Mouse (Mus musculus) midbrain, embryonic 15.5 days (tissue): Measurements from ENCODE around the gene Sp2. TPM values are rescaled to one million over a fixed set of nuclear protein-coding genes. Genes with fewer than 3 reads are reported as not detected.

Source experiments
- ATAC-seq: fragments of 200-750 bp; cut with Nextera tagmentation; replicated peaks from 2 replicates; pipeline ENCODE4 v1.8.0; 2017; ENCODE audit warnings: moderate TSS enrichment
- H3K27ac ChIP-seq: fragments of 300-500 bp; sonication (generic); 2 replicates; pipeline ENCODE4 v1.5.1; 2015; ENCODE audit warnings: mild to moderate bottlenecking, inconsistent platforms
- H3K27me3 ChIP-seq: fragments of 300-500 bp; sonication (generic); replicated peaks from 2 replicates; pipeline ENCODE4 v1.6.1; 2015; ENCODE audit warnings: inconsistent platforms
- H3K36me3 ChIP-seq: fragments of 300-500 bp; sonication (generic); replicated peaks from 2 replicates; pipeline ENCODE4 v1.6.1; 2015; ENCODE audit warnings: inconsistent platforms
- H3K4me1 ChIP-seq: fragments of 300-500 bp; sonication (generic); 2 replicates; pipeline ENCODE4 v1.6.1; 2015; ENCODE audit warnings: inconsistent platforms
- H3K4me2 ChIP-seq: fragments of 300-500 bp; sonication (generic); 2 replicates; pipeline ENCODE4 v1.6.1; 2015; ENCODE audit warnings: inconsistent platforms, mild to moderate bottlenecking, moderate library complexity
- H3K4me3 ChIP-seq: fragments of 300-500 bp; sonication (generic); 2 replicates; pipeline ENCODE4 v1.5.1; 2015; ENCODE audit warnings: mild to moderate bottlenecking, inconsistent platforms
- H3K9ac ChIP-seq: fragments of 300-500 bp; sonication (generic); 2 replicates; pipeline ENCODE4 v1.6.1; 2015; ENCODE audit warnings: mild to moderate bottlenecking, inconsistent platforms
- H3K9me3 ChIP-seq: fragments of 300-500 bp; sonication (generic); 2 replicates; pipeline ENCODE4 v1.6.1; 2016; ENCODE audit warnings: inconsistent platforms
- WGBS: fragments of 180-500 bp; shearing (Covaris S2); methylation state at CpG from one replicate; pipeline ENCODE4 v1.1.7; 2015; ENCODE audit warnings: mixed read lengths; 5-methylcytosine and 5-hydroxymethylcytosine counted together
- polyA plus RNA-seq: library from polyadenylated mRNA; unstranded; fragments of >200 nt; fragmentation: Nextera tagmentation; extraction: Ambion mirVana; gene quantifications from 2 replicates; pipeline ENCODE4 v1.2.1, GENCODE M21; 2015

Gene Sp2
- polyA plus RNA-seq, 1 experiment from 2014 or later, result 16.2 TPM

GRCm38 (mm10) chr11:97017696-97018582 is 35.2 kb upstream of the Sp2 start:
- peaks cover 78% of the 10 kb centered on the region for H3K27me3 ChIP-seq
- no peaks in the 10 kb centered on the region for H3K9me3 ChIP-seq
- H3K4me2 ChIP-seq, result peak overlapping the region; percentile 53
- H3K36me3 ChIP-seq, result no peaks in the 10 kb centered on the region
- under 1% methylated on average over 36 of the region's 36 CpGs for WGBS
- H3K9ac ChIP-seq, result no peak overlapping the region
- peaks cover 24% of the 10 kb centered on the region for H3K4me1 ChIP-seq
- no peak for ATAC-seq
- no peak overlapping the region for H3K27ac ChIP-seq
- H3K4me3 ChIP-seq, result peak overlapping the region; percentile 31; the same call in 1 of the 2 replicates

- no peak for ATAC-seq
- H3K9ac ChIP-seq, result no peak within 1 kb of the TSS
- peaks cover under 1% of the 10 kb centered on the region; the same call in 1 of the 2 replicates for H3K4me1 ChIP-seq
- WGBS, result 27% methylated on average over 8 of the region's 8 CpGs
- no peaks in the 10 kb centered on the region for H3K36me3 ChIP-seq
- no peak within 1 kb of the TSS for H3K4me3 ChIP-seq
- H3K27me3 ChIP-seq, result peaks cover 42% of the 10 kb centered on the region
- H3K27ac ChIP-seq, result no peak within 1 kb of the TSS
- H3K4me2 ChIP-seq, result no peak within 1 kb of the TSS
- no peaks in the 10 kb centered on the region for H3K9me3 ChIP-seq
These were observed 30.4 kb upstream of the Sp2 start, which contains the start of gene Sp6 for GRCm38 (mm10) chr11:97013121-97013670. TSS of gene Sp6 (plus strand) at chr11:97013394.

DNA sequence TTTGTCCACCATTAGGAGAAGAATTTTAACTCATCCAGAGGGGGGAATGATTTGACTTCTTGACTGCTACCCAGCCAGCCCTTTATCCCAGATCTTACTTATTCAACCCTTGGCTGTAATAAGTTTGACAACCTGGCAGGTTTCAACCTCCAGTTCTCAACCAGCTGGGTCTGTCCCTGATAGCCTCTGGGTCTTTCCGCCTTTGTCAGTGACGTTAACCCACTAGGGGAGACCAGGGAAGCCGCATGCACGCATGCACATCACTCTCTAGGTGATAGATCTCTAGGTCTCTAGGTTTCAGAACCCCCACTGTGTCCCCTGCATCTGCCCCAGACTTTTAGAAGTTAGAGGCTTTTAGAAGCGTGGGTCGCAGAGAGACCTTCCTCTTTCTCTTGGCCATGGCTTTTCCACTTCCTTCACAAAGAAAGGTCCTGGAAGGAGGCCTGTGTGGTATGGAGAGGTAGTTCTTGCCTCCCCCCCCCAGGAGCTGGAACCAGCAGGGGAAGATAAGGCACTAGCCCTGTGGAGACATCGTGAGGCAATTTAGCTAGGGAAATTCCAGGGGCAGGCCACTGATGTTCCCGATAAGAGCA is 26.5 kb upstream of the Sp2 start:
- Histone ChIP-seq H3K4me2 (no peak overlapping the region), H3K27ac (no peak overlapping the region), H3K4me1 (no peaks in the 10 kb centered on the region), H3K36me3 (no peaks in the 10 kb centered on the region), H3K9me3 (no peaks in the 10 kb centered on the region), H3K9ac (no peak overlapping the region), H3K4me3 (no peak overlapping the region), H3K27me3 (peaks cover 8% of the 10 kb centered on the region; the same call in 1 of the 2 replicates)
- WGBS, result 71% methylated on average over 8 of the region's 8 CpGs
- ATAC-seq, result no peak

DNA sequence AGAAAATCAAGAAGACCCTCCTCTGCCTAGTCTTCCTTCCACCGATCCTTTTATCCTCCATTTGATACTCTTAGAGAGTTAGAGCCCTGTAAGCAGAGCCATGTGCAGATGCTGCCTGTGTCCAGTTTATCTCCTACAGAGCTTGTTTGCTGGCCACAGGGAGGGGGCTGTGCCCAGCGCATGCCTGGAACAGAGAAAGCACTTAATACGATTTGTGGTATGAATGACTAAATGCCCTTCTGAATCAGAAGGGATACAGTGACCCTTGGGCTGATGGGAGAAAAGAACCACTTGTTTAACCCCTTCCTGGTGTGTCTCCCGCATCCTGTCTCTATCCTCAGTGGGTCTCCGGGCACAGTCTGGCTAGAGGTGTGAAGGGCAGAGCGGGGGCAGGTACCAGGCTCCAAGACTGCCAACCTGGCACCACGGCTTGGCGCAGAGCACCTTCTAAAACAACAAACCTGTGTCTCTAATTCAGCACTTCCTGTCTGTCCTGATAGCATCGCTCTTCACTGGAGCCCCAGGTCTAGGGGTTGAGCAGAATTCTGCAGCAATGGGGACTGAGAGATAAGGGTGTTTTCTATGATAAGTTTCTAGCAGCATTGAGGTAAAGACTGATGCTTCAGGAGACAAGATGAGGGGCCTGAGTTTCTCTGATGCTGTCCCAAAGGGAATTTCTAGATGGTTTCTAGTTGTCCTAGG is 24.5 kb upstream of the Sp2 start:
- H3K27ac ChIP-seq, result no peak overlapping the region
- WGBS, result 70% methylated on average over 9 of the region's 9 CpGs

GRCm38 (mm10) chr11:97003170-97003569 is 20.4 kb upstream of the Sp2 start:
- Histone ChIP-seq H3K4me3 (no peak overlapping the region), H3K9me3 (no peaks in the 10 kb centered on the region), H3K27me3 (no peaks in the 10 kb centered on the region), H3K4me2 (no peak overlapping the region), H3K27ac (no peak overlapping the region), H3K9ac (no peak overlapping the region), H3K4me1 (no peaks in the 10 kb centered on the region), H3K36me3 (no peaks in the 10 kb centered on the region)
- ATAC-seq, result no peak
- WGBS, result 37% methylated on average over 5 of the region's 5 CpGs

More for the DNA sequence above, 24.5 kb upstream of the Sp2 start:
- no peak overlapping the region for H3K4me2 ChIP-seq
- no peaks in the 10 kb centered on the region for H3K9me3 ChIP-seq
- H3K4me1 ChIP-seq, result no peaks in the 10 kb centered on the region
- H3K27me3 ChIP-seq, result peaks cover 8% of the 10 kb centered on the region; the same call in 1 of the 2 replicates
- H3K9ac ChIP-seq, result no peak overlapping the region
- H3K36me3 ChIP-seq, result no peaks in the 10 kb centered on the region
- no peak for ATAC-seq
- no peak overlapping the region for H3K4me3 ChIP-seq

DNA sequence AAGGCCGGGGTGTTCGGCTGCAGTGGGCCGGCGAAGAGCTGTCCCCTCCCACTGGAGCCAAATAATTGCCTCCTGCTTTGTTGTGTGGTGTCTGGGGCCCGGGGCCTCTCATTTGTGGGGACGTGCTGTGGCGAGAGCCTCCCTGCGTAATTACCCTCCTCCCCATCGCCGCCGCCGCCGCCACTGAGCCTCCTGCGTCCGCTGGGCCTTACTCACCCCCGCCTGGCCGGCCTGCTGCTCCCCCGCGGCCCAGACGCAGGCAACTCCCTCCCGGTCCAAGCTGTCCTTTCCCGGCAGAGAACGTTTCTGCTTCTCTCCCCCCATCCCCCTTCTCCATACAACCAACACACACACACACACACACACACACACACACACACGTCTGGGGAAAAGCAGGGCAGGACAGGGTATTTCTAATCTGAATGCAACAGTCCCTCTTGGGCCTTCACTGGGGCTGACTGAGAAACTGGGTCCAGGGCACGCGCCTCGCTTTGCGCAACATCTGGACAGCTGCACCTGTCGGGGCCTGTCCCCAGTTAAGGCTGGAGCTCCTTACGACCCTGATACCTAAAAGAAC is 14.7 kb upstream of the Sp2 start:
- Histone ChIP-seq H3K4me2 (peak overlapping the region; percentile 52), H3K4me3 (peak overlapping the region; percentile 26), H3K36me3 (no peaks in the 10 kb centered on the region), H3K9me3 (no peaks in the 10 kb centered on the region), H3K9ac (peak overlapping the region; percentile 41), H3K4me1 (peaks cover 13% of the 10 kb centered on the region), H3K27ac (no peak overlapping the region; the same call in 1 of the 2 replicates), H3K27me3 (no peaks in the 10 kb centered on the region)
- 5% methylated on average over 30 of the region's 30 CpGs for WGBS
- ATAC-seq, result peak; percentile 14; the same call in 1 of the 2 replicates

GRCm38 (mm10) chr11:96996773-96997379 is 14.1 kb upstream of the Sp2 start:
- peak overlapping the region; percentile 52 for H3K4me2 ChIP-seq
- WGBS, result 8% methylated on average over 17 of the region's 17 CpGs
- H3K9ac ChIP-seq, result peak overlapping the region; percentile 41
- H3K4me1 ChIP-seq, result peaks cover 13% of the 10 kb centered on the region
- no peaks in the 10 kb centered on the region for H3K27me3 ChIP-seq
- 0 out of 2 replicates have a peak, but pooled peaks have one; percentile 17 for ATAC-seq
- H3K36me3 ChIP-seq, result no peaks in the 10 kb centered on the region
- no peaks in the 10 kb centered on the region for H3K9me3 ChIP-seq
- peak overlapping the region; percentile 26 for H3K4me3 ChIP-seq
- H3K27ac ChIP-seq, result no peak overlapping the region; the same call in 1 of the 2 replicates

GRCm38 (mm10) chr11:96995836-96996772 is 13.3 kb upstream of the Sp2 start:
- Histone ChIP-seq H3K4me2 (no peak overlapping the region), H3K36me3 (no peaks in the 10 kb centered on the region), H3K27me3 (no peaks in the 10 kb centered on the region), H3K27ac (no peak overlapping the region), H3K9ac (no peak overlapping the region), H3K4me3 (no peak overlapping the region), H3K9me3 (no peaks in the 10 kb centered on the region), H3K4me1 (peaks cover 13% of the 10 kb centered on the region)
- ATAC-seq, result no peak
- WGBS, result 79% methylated on average over 15 of the region's 15 CpGs

DNA sequence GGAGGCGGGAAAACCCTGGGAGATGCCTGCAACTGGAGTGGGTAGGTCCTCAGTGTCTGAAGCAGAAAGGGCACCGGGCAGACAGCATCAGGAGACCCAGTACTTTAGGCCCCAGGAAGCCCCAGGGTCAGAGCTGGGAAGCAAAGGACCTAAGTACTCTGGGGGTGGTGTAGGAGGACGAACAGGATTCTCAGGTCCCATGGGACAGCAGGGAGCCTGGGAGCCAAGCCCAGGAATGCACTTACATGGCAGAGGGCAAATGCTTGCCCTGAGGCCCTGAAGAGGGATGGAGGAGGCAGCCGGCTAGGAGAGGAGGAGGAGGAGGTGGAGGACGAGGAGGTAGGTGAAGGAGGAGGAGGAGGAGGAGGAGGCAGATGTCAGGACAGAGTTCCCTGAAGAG is 12.3 kb upstream of the Sp2 start:
- Histone ChIP-seq H3K4me2 (no peak overlapping the region), H3K27ac (no peak overlapping the region), H3K4me1 (peaks cover 13% of the 10 kb centered on the region), H3K4me3 (no peak overlapping the region), H3K27me3 (no peaks in the 10 kb centered on the region), H3K36me3 (no peaks in the 10 kb centered on the region), H3K9ac (no peak overlapping the region), H3K9me3 (no peaks in the 10 kb centered on the region)
- 20% methylated on average over 5 of the region's 5 CpGs for WGBS
- no peak for ATAC-seq

- H3K27me3 ChIP-seq, result 0 out of 2 replicates have a peak, but pooled peaks cover 6% of the 10 kb centered on the region
- no peak overlapping the region for H3K4me3 ChIP-seq
- H3K27ac ChIP-seq, result no peak overlapping the region
- ATAC-seq, result no peak
- no peaks in the 10 kb centered on the region for H3K9me3 ChIP-seq
- WGBS, result 55% methylated on average over 8 of the region's 8 CpGs
- H3K36me3 ChIP-seq, result no peaks in the 10 kb centered on the region
- H3K9ac ChIP-seq, result no peak overlapping the region
- no peak overlapping the region for H3K4me2 ChIP-seq
- peaks cover 19% of the 10 kb centered on the region for H3K4me1 ChIP-seq
These were observed 10.1 kb upstream of the Sp2 start for GRCm38 (mm10) chr11:96992722-96993311.
